Mouse (Mus musculus): ENCODE measurements around the gene Reps1. TPM values are rescaled to one million over a fixed set of nuclear protein-coding genes. Genes with fewer than 3 reads are reported as not detected.

Gene Reps1
- polyA plus RNA-seq, 1 experiment from 2014 or later = 8.5 TPM

GRCm38 (mm10) chr10:18066031-18066439 is 10.4 kb downstream of the Reps1 start:
- H3K4me1 ChIP-seq = peaks cover 67% of the 10 kb centered on the region
- H3K4me2 ChIP-seq = no peak overlapping the region
- H3K4me3 ChIP-seq = no peak overlapping the region
- no peaks in the 10 kb centered on the region for H3K27me3 ChIP-seq (replicated peaks)
- no peaks in the 10 kb centered on the region for H3K9me3 ChIP-seq
- no peak overlapping the region for H3K9ac ChIP-seq
- 73% methylated on average over 10 of the region's 10 CpGs for WGBS
- H3K27ac ChIP-seq (replicated peaks) = no peak overlapping the region
- H3K36me3 ChIP-seq = no peaks in the 10 kb centered on the region
- no peak for ATAC-seq (ENCODE audit: extremely low read depth, insufficient number of reproducible peaks, low FRiP score, low TSS enrichment)

DNA sequence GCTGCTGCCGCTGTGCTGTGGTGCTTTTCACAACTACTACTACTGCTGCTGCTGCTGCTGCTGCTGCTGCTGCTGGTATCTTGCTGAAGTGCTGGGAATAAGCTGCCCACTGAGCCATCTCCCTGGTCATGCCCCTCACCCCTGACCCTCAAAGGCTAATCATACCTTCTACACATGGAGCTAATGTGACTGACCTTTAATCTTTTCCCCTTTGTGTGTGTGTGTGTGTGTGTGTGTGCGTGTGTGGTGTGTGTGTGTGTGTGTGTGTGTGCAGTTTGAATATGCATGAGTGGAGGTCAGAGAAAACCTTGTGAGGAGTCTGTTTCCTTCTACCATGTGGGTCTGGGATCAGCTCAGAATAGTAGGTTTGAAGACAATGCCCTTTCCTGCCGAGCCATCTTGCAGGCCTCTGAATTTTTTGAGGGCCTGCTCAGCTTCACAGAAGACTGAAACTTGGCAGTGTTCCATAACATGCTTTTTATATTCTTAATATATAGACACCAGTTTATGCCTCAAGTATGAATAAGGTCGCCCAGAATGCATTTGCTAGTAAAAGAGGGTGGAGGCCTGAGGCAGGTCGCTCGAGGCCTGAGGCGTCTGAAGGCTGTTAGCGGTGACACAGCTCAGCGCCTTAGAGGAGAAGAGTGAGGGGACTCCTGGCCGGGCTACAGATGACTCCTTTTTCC is 12.2 kb downstream of the Reps1 start:
- Histone ChIP-seq H3K9ac (peak overlapping the region; percentile 41), H3K36me3 (no peaks in the 10 kb centered on the region)

DNA sequence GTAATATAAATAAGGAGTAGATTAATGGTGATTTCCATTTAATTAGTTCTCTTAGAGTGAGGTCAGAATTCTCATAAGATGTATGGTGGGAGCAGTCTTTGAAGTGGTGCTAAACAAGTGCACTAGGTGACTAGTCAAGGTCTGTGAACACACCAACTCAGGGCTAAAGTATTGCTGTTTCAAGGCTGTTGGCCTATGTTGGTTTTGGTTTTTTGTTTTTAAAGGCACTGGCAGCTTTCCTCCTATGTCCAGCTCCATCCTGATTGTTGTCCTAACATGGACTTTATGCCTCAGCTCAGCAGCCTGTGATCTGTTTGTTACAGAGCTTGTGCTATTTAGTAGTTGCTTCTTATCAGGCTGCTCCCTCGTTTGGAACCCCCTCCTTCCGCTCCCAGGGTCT is 13.2 kb downstream of the Reps1 start:
- H3K4me3 ChIP-seq = no peak overlapping the region
- no peaks in the 10 kb centered on the region for H3K27me3 ChIP-seq (replicated peaks)
- no peaks in the 10 kb centered on the region for H3K9me3 ChIP-seq
- WGBS = 49% methylated on average over 2 of the region's 2 CpGs
- peaks cover 74% of the 10 kb centered on the region for H3K4me1 ChIP-seq
- H3K27ac ChIP-seq (replicated peaks) = peak overlapping the region; percentile 12; the same call in 1 of the 2 replicates
- H3K4me2 ChIP-seq = no peak overlapping the region
- ATAC-seq (ENCODE audit: extremely low read depth, insufficient number of reproducible peaks, low FRiP score, low TSS enrichment) = no peak
- no peak overlapping the region for H3K9ac ChIP-seq
- no peaks in the 10 kb centered on the region for H3K36me3 ChIP-seq

More for the DNA sequence above, 12.2 kb downstream of the Reps1 start:
- peak overlapping the region; percentile 31; the same call in 1 of the 2 replicates for H3K4me2 ChIP-seq
- H3K27me3 ChIP-seq (replicated peaks) = no peaks in the 10 kb centered on the region
- no peak overlapping the region for H3K4me3 ChIP-seq
- no peaks in the 10 kb centered on the region for H3K9me3 ChIP-seq
- peak overlapping the region; percentile 88 for H3K27ac ChIP-seq (replicated peaks)
- H3K4me1 ChIP-seq = peaks cover 71% of the 10 kb centered on the region
- 40% methylated on average over 10 of the region's 10 CpGs for WGBS
- ATAC-seq (ENCODE audit: extremely low read depth, insufficient number of reproducible peaks, low FRiP score, low TSS enrichment) = no peak

- no peak overlapping the region for H3K4me2 ChIP-seq
- peaks cover 78% of the 10 kb centered on the region for H3K4me1 ChIP-seq
- no peak overlapping the region for H3K9ac ChIP-seq
- H3K27ac ChIP-seq (replicated peaks) = peak overlapping the region; percentile 12; the same call in 1 of the 2 replicates
- ATAC-seq (ENCODE audit: extremely low read depth, insufficient number of reproducible peaks, low FRiP score, low TSS enrichment) = no peak
- 64% methylated on average over 2 of the region's 2 CpGs for WGBS
- no peaks in the 10 kb centered on the region for H3K9me3 ChIP-seq
- no peaks in the 10 kb centered on the region for H3K27me3 ChIP-seq (replicated peaks)
- H3K36me3 ChIP-seq = no peaks in the 10 kb centered on the region
- H3K4me3 ChIP-seq = no peak overlapping the region
These were observed 13.9 kb downstream of the Reps1 start for GRCm38 (mm10) chr10:18069576-18069975.

- Histone ChIP-seq H3K4me1 (peaks cover 82% of the 10 kb centered on the region), H3K27me3 (replicated peaks) (no peaks in the 10 kb centered on the region), H3K9me3 (no peaks in the 10 kb centered on the region), H3K4me3 (no peak overlapping the region), H3K36me3 (no peaks in the 10 kb centered on the region), H3K27ac (replicated peaks) (peak overlapping the region; percentile 21; the same call in 1 of the 2 replicates), H3K4me2 (no peak overlapping the region), H3K9ac (no peak overlapping the region)
- ATAC-seq (ENCODE audit: extremely low read depth, insufficient number of reproducible peaks, low FRiP score, low TSS enrichment) = no peak
- WGBS = 56% methylated on average over 3 of the region's 3 CpGs
These were observed 14.5 kb downstream of the Reps1 start for GRCm38 (mm10) chr10:18070144-18070543.

GRCm38 (mm10) chr10:18070616-18071015 is 15.0 kb downstream of the Reps1 start:
- Histone ChIP-seq H3K4me3 (no peak overlapping the region), H3K4me1 (peaks cover 84% of the 10 kb centered on the region), H3K27me3 (replicated peaks) (no peaks in the 10 kb centered on the region), H3K36me3 (no peaks in the 10 kb centered on the region), H3K4me2 (no peak overlapping the region), H3K9ac (no peak overlapping the region), H3K27ac (replicated peaks) (peak overlapping the region; percentile 21; the same call in 1 of the 2 replicates), H3K9me3 (no peaks in the 10 kb centered on the region)
- ATAC-seq (ENCODE audit: extremely low read depth, insufficient number of reproducible peaks, low FRiP score, low TSS enrichment) = no peak
- WGBS = 73% methylated on average over 2 of the region's 2 CpGs

DNA sequence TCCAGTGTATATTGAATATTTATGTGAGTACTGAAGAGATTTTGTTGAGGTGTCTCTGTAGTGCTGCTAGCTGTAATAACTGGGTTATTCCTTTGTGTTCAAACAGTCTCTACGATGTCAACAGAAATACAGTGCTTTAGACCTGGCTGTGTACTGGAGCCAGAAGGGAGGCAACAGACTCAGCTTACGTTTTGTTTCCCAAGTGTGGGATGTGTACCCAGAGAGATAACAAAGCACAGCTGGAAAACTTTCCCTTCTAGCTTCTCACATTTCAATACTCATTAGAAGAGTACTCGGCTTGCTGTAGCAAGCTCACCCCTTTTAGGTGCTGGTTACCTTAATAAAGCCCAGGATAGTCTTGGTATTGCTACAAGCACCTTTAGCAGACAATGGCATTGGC is 17.2 kb downstream of the Reps1 start:
- H3K4me3 ChIP-seq = no peak overlapping the region
- 44% methylated on average over 3 of the region's 3 CpGs for WGBS
- H3K27me3 ChIP-seq (replicated peaks) = no peaks in the 10 kb centered on the region
- 0 out of 2 replicates have a peak overlapping the region, but pooled peaks have one; percentile 3 for H3K27ac ChIP-seq (replicated peaks)
- no peak overlapping the region for H3K9ac ChIP-seq
- H3K36me3 ChIP-seq = peaks cover 5% of the 10 kb centered on the region; the same call in 1 of the 2 replicates
- ATAC-seq (ENCODE audit: extremely low read depth, insufficient number of reproducible peaks, low FRiP score, low TSS enrichment) = no peak
- no peak overlapping the region for H3K4me2 ChIP-seq
- H3K4me1 ChIP-seq = peaks cover 76% of the 10 kb centered on the region
- no peaks in the 10 kb centered on the region for H3K9me3 ChIP-seq

- Histone ChIP-seq H3K4me1 (peaks cover 66% of the 10 kb centered on the region), H3K36me3 (peaks cover 5% of the 10 kb centered on the region; the same call in 1 of the 2 replicates), H3K27me3 (replicated peaks) (no peaks in the 10 kb centered on the region), H3K27ac (replicated peaks) (no peak overlapping the region), H3K9ac (no peak overlapping the region), H3K4me3 (no peak overlapping the region), H3K4me2 (no peak overlapping the region), H3K9me3 (no peaks in the 10 kb centered on the region)
- WGBS = 66% methylated on average over 5 of the region's 5 CpGs
- ATAC-seq (ENCODE audit: extremely low read depth, insufficient number of reproducible peaks, low FRiP score, low TSS enrichment) = no peak
These were observed 18.9 kb downstream of the Reps1 start for GRCm38 (mm10) chr10:18074383-18075075.

DNA sequence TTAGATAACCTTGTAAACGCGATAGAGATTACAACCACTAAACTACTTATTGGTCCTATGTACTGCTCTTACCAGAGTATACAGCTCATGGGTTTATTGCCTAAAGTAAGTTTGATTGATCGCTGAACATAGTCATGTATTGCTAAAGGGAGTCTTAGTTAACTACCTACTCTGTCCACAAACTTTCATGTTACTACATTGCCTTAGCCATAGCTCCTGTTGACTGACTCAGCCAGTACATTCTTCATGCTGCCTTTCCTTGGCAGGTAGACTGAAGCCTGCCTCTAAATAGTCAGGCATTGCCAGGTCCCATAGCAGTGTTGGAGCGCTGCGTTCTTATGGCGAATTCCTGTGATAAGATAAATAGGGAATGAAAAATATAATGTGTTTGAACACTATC is 20.2 kb downstream of the Reps1 start:
- no peak for ATAC-seq (ENCODE audit: extremely low read depth, insufficient number of reproducible peaks, low FRiP score, low TSS enrichment)
- Histone ChIP-seq H3K4me3 (no peak overlapping the region), H3K4me2 (no peak overlapping the region), H3K9ac (no peak overlapping the region), H3K9me3 (no peaks in the 10 kb centered on the region), H3K27ac (replicated peaks) (no peak overlapping the region), H3K36me3 (peaks cover 5% of the 10 kb centered on the region; the same call in 1 of the 2 replicates), H3K27me3 (replicated peaks) (no peaks in the 10 kb centered on the region), H3K4me1 (peaks cover 66% of the 10 kb centered on the region)
- 54% methylated on average over 6 of the region's 6 CpGs for WGBS

DNA sequence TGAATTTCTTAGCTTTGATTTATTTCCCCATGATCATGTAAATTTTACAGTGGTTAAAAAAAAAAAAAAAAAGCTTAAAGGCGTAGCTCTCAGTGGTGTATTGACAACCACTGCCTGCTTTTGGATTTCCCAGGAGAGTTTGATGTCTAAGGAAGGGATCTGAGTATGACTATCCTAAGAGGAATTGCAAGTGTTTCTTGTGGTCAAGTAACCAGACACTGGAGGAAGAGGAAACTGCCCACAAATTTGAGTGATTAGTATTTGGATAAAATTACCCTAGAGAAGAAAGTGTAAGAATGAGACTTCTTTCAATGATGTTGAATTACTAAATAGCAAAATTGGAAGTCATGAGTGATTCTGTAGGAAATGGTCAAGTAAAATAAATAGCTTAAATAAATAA is 25.9 kb downstream of the Reps1 start:
- peaks cover 28% of the 10 kb centered on the region for H3K4me1 ChIP-seq
- peaks cover 2% of the 10 kb centered on the region for H3K9me3 ChIP-seq
- H3K9ac ChIP-seq = no peak overlapping the region
- H3K36me3 ChIP-seq = peaks cover 15% of the 10 kb centered on the region; the same call in 1 of the 2 replicates
- H3K27ac ChIP-seq (replicated peaks) = no peak overlapping the region
- 84% methylated on average over 1 of the region's 1 CpGs for WGBS
- no peak overlapping the region for H3K4me2 ChIP-seq
- no peak for ATAC-seq (ENCODE audit: extremely low read depth, insufficient number of reproducible peaks, low FRiP score, low TSS enrichment)
- no peak overlapping the region for H3K4me3 ChIP-seq
- H3K27me3 ChIP-seq (replicated peaks) = no peaks in the 10 kb centered on the region

DNA sequence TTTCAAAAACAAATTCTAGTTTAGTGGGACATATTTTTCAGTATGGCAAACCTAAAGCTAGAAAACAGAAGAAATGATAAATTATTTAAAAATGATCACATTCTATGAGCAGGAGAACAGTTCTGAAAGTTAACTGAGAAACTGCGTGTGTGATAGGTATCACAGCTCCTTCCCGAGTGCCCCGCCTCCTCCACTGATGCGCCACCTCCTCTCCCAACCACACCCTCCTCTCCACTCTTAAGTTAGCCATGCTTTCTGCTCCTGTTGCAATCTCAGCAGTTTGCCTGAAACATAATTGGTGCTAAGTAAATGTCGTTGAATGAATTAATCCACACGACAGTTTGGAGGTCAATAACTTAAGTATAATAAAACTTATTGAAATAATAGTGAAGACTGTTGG is 27.1 kb downstream of the Reps1 start:
- no peak overlapping the region for H3K4me2 ChIP-seq
- no peak overlapping the region for H3K4me3 ChIP-seq
- no peak for ATAC-seq (ENCODE audit: extremely low read depth, insufficient number of reproducible peaks, low FRiP score, low TSS enrichment)
- peaks cover 15% of the 10 kb centered on the region; the same call in 1 of the 2 replicates for H3K36me3 ChIP-seq
- no peak overlapping the region for H3K27ac ChIP-seq (replicated peaks)
- H3K27me3 ChIP-seq (replicated peaks) = no peaks in the 10 kb centered on the region
- H3K9ac ChIP-seq = no peak overlapping the region
- 90% methylated on average over 6 of the region's 6 CpGs for WGBS
- peaks cover 8% of the 10 kb centered on the region for H3K9me3 ChIP-seq
- H3K4me1 ChIP-seq = peaks cover 21% of the 10 kb centered on the region

Measured in heart, embryonic 13.5 days (tissue).